Mouse (Mus musculus): ENCODE data around the gene Cacna1c.

GRCm38 (mm10) chr6:118887032-118887431, 309.2 kb downstream of the Cacna1c start:
- TF ChIP-seq CTCF (IDR thresholded peaks at IDR 0.05; ENCODE audit: borderline replicate concordance, insufficient read depth, low read depth, low read length) (no peak), POLR2A (IDR thresholded peaks at IDR 0.05; ENCODE audit: borderline replicate concordance, insufficient read depth, low read length) (no peak)
